Mouse (Mus musculus) granulocyte monocyte progenitor cell, adult 5-6 weeks (primary cell): Measurements from ENCODE around the gene Zfp207. TPM values are rescaled to one million over a fixed set of nuclear protein-coding genes. Genes with fewer than 3 reads are reported as not detected.
"Not testable (repeated sequence)": the region's sequence is repeated elsewhere in the genome, so short reads cannot be mapped to it uniquely, and the experiment has no call there.

Experiments
- ATAC-seq: replicated peaks from 2 replicates; pipeline ENCODE4 v1.8.0; 2016; ENCODE audit warnings: mild to moderate bottlenecking, moderate TSS enrichment, inconsistent platforms; ENCODE audit not compliant: poor library complexity, severe bottlenecking
- total RNA-seq, 2 experiments: library from RNA; stranded (forward) in 1 of 2; stranded (reverse) in 1 of 2; fragments of 200-712, 200-1000 nt in 1 of 2; fragments of >200 nt in 1 of 2; fragmentation: Nextera tagmentation in 1 of 2; gene quantifications; 2 replicates each; pipeline ENCODE4 v1.2.3; 2014 to 2017

Gene Zfp207
- total RNA-seq (2014; fragmentation: Nextera tagmentation) (278 and 343 TPM in 2 replicates), total RNA-seq (2017) (250 and 268 TPM in 2 replicates)

DNA sequence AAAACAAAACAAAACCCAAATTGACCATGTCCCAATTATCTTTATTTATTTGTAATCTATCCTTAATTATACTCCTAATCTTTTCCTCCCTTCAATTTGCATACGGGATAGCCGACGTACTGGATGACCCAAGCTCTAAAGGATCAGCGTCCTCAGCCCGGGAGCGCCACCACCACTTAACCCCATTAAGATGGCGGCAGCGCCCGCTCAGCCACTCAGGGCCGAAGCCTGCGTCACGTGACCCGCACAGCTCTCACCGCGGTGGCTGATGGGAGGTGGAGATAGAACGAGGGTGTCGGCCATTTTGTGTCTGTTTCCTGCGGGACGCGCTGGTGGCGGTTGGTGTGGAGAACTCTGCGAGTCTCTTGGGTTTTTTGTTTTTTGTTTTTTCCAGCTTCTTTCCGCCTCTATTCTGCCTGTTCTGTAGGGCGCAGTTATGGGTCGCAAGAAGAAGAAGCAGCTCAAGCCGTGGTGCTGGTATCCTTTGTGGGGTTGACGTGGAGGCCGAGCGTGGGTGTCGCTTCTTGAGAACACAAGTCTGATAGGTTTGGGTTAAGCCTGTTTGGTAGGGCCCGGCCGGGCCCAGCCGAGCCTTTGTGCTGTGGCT is at the start of gene Zfp207:
TSS of gene Zfp207 (plus strand) at position 261 of the 607 bp plus-strand sequence.
- ATAC-seq: peak; percentile 92

DNA sequence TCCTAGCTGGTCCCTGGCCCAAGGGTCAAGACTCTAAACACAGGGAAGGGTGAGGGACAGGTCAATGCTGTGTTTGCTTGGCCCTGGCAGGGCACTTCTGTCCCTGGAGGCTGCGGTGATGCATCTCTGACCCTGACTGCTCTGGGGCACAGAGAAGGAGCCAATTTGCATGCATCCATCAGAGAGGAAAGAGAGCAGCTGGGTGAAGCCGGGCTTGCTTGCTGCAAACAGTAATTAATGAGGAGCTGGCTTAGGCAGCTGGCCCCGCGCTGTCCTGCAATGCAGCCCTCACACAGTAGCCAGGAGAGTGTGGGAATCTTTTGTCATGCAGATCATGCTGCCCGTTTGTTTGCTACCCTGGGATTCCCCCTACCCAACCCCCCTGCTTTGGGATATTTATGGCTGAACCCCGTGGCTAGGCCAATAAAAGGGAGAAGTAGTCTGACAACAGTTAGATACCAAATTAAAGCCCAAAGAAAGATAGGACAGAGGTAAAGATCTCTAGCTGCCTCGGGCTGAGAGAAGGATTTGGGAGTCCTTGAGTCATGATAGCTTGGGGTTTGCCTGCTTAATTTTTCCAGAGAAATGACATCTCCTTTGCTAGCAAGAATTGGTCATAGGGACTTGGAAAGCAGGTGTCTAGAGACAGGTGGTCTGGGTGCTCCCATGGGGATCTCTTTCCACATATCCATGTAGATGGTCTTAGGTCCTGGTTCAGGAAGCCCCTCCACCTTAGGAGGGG is 47.3 kb upstream of the Zfp207 start:
- no peak for ATAC-seq

DNA sequence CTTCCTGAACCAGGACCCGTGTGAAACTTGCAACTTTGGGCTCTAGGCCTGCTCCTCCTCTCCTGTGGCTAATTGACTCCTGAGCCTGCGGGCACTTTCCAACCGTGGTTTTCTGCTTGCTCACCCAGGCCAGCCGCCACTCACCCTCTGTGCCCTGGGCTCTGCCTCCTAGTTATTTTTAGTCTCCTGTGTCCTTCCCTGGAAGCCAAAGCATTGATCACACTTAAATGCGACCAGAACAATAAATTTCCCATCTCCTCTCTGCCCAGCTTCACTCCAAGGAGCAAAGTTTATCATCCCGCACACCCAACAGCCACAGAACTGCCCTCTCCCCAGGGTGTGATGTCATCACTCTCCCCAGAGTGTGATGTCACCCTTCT is 46.7 kb upstream of the Zfp207 start:
- ATAC-seq: no peak

DNA sequence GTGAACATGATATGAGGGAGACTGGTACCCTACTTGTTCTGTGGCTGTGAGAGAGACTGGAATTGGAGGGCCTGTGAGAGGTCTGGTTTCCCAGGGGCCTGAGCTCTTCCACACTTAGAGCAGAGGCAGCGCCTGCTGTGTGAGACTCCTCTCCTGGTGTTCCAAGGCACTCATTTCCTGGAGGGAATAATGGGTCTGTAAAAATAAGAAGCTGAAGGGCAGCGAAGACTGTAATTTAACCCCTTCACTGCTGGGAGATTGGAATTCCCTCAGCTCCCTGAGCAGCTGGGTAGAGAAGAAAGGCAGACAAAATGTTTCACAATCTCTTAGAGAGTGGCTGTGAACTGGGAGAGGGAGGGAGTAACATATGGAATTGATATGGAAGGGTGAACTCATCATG is 40.6 kb upstream of the Zfp207 start:
- ATAC-seq: no peak

DNA sequence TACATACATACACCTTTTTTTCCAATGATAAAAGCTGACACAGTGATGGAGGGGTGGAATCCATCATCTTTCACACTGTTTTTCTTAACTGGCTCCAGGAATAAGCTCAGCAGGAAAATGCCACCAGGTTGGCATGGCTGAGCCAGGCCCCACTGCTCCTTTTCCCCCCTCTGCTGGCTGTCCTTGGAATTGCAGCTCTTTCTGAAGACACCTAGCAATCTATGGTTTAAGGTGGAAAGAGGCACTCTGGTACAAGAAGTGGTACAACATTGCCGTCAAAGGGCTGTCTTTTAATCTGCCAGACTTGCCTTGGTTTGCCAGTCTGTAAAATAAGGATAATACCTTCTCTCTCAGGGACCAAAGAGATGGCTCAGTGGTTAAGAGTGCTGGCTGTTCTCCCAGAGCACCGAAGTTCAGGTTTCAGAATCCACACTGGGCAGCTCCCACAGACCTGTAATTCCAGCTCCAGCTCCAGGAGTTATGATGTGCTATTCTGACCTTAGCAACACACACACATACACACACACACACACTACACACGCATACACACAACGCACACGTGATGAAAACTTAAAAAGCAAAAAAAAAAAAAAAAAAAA is 31.1 kb upstream of the Zfp207 start:
- ATAC-seq: peak; percentile 68; the same call in 1 of the 2 replicates

DNA sequence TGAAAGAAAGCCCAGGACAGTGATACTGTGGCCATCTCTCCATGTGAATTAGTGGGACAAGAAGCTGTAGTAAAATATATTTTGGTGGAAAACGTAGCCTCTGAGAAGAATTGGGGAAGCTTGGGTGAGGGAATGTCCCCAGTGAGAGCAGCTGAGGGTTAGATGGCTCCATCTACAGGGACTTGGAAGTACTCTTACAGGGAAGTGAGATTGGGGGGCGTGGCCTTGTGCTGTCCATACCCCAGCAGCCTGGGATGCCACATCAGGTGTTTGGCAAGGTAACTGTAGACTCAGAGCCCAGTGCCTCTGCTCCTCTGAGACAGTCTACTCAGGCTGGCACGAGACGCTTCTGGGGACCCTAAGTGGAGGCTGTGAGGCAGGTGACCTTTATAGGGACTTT is 28.2 kb upstream of the Zfp207 start:
- ATAC-seq: peak; percentile 96

DNA sequence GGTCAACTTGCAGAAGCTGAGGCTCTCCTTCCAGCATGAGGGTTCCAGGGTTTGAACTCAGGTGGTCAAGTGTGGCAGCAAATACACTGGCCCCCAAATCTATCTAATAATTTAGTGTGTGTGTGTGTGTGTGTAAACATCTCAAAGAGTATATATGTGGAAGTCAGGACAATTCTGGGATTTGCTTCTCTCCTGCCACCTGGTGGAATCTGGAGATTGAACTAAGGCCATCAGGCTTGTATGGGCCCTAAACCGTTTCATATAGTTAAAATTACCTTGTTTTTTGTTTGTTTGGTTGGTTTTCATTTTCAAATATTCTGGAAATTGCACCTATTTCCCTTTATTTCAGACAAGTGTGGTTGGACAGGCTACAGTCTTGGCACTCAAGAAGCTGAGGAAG is 14.1 kb upstream of the Zfp207 start:
- no peak for ATAC-seq

DNA sequence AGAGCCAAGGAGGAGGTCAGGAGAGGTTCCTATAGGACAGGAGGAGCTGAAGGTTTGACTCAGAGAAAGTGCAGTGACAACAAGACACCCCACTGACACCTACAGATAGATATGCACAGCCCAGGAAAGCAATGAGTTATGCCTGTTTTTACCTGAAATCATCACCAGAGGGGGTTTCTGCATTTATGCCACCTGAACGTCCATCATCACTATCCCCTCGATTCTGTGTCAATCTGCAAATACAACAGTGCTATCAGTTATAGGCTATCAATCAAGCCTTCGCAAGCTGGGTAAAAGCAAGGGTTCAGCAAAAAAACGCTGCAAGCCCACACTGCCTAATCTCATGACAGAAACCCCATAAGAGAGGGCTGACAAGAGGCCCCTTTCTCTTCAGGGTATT is 6.4 kb upstream of the Zfp207 start:
- ATAC-seq: no peak

DNA sequence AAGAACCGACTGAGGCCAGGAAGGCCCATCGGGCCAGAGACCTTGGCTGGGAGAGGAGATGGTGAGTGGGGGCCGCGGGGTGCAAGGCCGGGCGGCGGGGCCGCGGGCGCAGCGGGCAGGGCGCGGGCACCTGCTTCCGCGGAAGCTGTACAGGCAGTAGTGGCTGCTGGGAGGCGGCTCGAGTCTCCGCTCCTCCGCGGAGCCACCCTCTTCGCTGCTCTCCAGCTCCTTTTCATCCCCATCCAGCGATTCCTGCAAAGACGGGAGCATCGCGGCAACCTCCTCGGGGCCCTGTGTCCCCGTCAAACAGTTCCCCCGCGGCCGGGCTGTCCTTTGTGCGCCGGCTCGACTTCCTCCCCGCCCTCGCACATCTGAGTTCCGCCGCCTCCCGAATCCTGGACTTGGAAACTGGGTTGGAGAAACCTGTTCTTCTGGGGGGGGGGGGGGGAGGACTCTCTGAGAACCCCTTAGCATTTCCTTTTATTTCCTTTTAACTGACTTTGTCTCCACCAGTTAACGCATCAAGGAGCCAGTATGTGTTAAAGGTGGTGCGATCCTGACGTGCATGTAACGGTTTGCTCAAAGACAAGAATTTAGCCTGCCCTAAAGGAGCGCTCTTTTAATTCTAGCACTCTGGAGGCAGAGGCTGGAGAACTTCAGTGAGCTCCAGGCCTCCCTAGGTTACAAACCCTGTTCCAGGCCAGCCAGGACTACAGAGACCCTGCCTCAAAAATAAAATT is 5.2 kb upstream of the Zfp207 start, which contains the start of gene 5730455P16Rik:
TSS of gene 5730455P16Rik (minus strand) at position 323 of the 740 bp plus-strand sequence.
- ATAC-seq: peak; percentile 91

DNA sequence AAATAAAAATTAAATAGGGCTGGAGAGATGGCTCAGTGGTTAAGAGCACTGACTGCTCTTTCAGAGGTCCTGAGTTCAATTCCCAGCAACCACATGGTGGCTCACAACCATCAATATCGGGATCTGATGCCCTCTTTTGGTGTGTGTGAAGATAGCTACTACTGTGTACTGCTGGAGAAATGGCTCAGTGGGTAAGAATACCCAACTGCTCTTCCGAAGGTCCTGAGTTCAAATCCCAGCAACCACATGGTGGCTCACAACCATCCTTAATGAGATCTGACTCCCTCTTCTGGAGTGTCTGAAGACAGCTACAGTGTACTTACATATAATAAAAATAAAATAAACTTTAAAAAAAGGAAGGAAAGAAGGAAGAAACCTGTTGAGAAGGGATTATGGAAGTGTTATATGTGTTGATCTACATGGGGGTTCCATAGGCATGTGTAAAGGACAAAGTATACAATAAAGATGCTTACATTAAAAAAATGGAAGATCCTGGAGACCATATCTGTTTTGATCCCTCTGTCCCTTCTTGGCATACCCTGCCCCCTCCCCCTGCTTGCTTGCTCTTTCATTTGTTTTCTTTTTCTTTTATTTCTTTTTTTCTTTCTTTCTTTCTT is 4.5 kb upstream of the Zfp207 start:
- ATAC-seq: not testable (repeated sequence)

DNA sequence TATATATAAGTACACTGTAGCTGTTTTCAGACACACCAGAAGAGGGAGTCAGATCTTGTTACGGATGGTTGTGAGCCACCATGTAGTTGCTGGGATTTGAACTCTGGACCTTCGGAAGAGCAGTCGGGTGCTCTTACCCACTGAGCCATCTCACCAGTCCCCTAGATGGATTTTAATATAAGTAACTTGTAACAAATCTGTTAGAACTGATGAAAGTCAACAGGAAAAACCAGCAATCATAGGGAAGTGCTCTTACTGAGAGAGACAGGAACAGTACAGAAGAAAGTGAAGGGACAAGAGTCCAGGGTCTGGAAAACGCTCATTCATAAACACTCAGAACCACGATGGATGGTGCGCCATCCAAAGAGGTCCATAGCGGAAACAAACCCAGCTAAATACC is 3.9 kb upstream of the Zfp207 start:
- not testable (repeated sequence) for ATAC-seq

DNA sequence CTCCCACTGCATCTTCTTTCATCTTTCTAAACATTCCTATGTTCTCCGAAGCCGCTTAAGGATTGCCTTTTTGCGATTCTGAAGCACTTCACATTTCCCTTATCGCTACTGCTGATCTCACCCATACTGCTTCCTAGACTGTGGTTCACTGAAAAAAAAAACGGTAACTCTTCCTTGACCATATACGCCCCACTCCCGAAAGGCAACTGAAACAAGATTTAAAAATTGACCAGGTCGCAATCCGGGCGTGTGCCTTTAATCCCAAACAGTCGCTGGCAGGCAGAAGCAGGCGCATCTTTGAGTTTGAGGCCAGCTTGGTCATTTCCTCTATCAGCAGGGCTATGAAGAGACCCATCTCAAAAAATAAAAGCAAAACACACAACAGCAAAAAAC is 457 bp upstream of the Zfp207 start:
- peak; percentile 5; the same call in 1 of the 2 replicates for ATAC-seq

DNA sequence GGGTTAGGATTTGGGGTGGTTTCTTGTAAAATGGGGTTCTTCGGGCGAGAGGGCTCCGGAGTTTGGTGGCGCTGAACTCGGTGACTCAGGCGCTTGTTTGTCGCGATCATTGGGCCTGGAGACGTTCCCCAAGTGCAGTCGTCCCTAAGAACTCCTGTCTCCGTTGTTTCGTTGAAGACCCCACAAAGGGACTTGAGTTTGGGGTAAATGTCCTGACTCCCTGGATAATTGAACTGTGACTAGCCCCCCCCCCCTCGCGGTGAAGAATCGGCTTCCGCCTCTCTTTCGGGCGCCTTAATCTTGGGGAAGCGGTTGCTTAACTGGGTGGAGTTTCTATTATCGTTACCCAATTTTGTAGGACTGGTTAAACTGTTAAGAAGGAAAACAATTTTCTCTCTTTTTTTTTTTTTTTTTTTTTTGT is 557 bp downstream of the Zfp207 start:
- peak; percentile 64 for ATAC-seq

DNA sequence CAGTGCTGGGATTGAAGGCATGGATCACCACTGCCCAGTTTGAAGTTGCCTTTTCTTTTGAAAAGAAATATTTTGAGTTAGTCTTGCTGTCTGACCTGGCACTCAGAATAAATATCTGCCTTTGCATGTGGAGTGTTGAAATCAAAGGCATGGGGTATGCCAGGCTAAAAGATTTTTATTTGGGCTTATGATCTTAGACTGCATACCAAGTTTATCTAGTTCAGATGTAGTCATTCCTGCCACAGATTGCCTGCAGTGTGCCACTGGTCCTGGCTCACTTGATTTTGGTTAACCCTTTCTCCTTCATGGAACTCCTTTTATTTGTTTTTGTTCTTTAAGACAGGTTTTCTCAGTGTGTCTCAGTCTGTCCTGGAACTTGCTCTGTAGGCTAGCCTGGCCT is 1.4 kb downstream of the Zfp207 start:
- no peak for ATAC-seq

DNA sequence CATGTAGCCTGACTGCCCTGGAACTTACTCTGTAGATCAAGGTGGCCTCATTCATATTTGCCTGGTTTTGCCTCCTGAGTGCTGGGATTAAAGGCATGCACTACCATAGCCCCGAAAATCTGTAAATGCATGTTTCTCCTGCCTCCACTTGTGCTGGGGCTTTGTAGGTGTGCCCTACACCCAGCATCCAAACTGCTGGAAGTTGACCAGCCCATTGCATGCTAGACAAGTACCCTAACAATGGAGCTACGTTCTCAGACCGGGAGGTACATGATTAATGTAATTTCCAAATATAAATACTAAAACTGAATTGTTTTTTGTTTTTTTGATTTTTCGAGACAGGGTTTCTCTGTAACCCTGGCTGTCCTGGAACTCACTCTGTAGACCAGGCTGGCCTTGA is 2.0 kb downstream of the Zfp207 start:
- no peak for ATAC-seq

DNA sequence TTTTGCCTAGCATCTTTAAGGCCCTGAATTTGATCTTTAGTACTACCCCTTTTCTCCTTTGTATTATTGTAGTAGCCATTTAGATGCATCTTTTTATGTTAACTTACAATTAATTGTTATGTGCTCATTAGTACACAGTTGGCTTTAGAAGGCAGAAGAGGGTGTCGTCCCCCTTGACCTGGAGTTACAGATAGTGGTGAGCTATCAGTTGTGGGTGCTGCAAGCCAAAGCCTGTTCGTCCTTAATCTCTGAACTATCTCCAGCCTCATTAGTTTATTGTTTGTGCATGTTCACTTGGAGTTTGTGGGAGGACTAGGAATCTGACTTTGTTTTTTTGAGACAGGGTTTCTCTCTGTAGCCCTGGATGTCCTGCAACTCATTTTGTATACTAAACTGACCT is 3.7 kb downstream of the Zfp207 start:
- no peak for ATAC-seq

DNA sequence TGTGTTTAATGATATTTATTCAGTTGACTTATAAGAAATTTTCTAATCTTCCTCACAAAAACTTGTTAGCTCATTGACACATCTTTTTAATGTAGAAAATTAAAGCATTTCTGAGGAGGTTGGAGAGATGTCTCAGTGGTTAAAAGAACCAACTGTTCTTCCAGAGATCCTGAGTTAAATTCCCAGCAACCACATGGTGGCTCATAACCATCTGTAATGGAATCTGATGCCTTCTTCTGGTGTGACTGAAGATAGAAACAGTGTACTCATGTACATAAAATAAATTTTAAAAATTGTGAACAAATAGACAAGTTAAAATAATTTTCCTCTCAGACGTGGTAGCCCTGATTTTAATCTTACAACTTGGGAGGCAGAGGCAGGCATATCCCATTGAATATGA is 6.8 kb downstream of the Zfp207 start:
- no peak for ATAC-seq

DNA sequence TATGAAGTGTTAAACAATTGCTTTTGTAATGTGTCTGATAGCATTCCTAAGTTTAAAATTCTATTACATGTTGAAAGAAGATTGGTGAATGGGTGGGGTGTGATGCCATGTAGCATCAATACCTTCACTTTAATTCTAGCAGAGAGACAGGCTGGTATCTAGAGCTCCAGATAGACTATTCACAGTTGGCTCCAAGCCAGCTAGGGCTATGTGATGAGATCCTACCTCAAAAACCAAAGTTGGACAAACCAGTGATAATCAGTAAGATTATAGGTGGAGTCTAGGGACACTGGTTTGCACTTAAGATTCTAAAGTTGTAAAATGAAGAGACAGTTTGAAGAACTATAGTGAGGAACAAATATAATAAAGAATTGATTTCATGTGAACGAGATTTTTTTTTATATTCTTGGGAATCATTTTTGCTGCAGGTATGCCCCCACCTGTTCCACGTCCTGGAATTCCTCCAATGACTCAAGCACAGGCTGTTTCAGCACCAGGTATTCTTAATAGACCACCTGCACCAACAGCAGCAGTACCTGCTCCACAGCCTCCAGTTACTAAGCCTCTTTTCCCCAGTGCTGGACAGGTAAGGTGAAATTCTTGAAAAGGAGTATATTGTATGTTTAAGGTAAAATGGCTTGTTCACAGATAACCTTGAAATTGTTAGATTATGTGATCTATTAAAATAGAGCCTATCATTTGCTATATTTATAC is 8.5 kb downstream of the Zfp207 start:
- ATAC-seq: no peak

DNA sequence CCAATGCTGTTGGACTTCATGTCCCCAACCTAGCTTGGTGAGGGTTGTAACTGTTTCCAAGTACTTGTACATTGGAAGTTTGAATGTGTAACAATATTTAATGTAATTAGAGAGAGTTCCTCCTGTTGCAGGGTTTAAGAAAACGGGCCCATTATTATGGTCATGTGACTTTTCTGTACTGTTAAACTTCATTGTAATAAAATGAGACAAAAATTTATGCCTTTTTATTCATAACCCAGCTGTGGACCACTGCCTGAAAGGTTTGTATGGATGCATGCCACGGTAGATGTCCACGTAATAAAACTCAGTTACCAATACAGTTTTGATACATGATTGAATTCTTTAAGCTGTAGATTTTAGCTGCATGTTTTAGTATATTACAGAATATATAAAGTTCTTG is 12.9 kb downstream of the Zfp207 start:
- ATAC-seq: no peak

DNA sequence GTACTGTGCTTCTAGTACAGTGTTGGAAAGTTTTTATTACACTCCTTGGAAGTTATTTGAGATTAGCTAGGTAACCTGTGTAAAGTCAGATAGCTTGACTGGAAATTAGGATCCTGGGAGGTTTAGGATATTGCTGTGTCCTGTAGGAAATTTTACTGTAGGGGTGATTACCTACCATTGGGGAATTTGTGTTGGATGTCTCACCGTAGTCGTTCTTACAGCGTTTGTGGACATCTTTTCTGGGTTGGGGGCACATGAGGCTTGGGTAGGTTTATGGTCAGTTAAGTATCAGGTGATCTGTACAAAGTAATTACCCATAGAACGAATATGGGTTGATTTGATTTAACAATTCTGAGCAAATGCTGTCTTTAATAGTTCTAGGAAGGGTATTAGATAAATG is 13.5 kb downstream of the Zfp207 start:
- no peak for ATAC-seq
